Mouse (Mus musculus) E14TG2a.4 (cell line): ENCODE results near the gene Nt5m.

Source experiments
- CTCF ChIP-seq: conservative IDR thresholded peaks from 2 replicates; pipeline ENCODE4 v1.5.1; 2014; ENCODE audit warnings: low read length
- POU5F1 ChIP-seq: IDR thresholded peaks from 2 replicates; pipeline ENCODE4 v1.6.1; 2014; ENCODE audit warnings: low read length, borderline replicate concordance

DNA sequence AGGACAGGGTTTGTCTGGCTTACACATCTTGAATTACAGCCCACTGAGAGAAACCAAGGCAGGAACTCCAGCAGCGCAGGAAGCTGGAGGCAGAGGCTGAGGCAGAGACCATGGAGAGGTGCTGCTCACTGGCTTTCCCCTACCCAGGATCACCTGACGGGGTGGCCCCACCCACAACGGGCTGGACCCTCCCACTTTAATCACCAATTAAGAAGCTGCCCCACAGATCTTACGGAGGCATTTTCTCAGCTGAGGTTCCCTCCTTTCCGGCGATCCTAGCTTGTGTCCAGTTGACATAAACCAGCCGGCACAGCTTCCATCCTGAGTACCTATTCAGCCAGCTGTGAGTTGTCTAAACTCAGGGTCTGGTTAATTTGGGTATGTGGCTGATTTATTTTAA, 82.0 kb downstream of the Nt5m start:
- TF ChIP-seq CTCF (no peak), POU5F1 (no peak)
